Mouse (Mus musculus) small intestine, adult 2 months (tissue): ENCODE measurements around the gene Traf3ip3.

Experiments
- CTCF ChIP-seq: fragments of 200-500 bp; IDR thresholded peaks from 2 replicates; pipeline ENCODE4 v1.5.1; 2012; ENCODE audit warnings: low read depth, mild to moderate bottlenecking, control low read depth, inconsistent platforms, low read length, moderate library complexity, mixed read lengths; ENCODE audit not compliant: insufficient replicate concordance, insufficient read length; ENCODE audit errors: extremely low read depth
- POLR2A ChIP-seq: fragments of 200-500 bp; IDR thresholded peaks from 2 replicates; pipeline ENCODE4 v1.6.1; 2012; ENCODE audit warnings: low read depth, mild to moderate bottlenecking, control low read depth, inconsistent platforms, low read length, moderate library complexity

GRCm38 (mm10) chr1:193156316-193157110 is 45.0 kb downstream of the Traf3ip3 start:
- TF ChIP-seq CTCF, result no peak
- TF ChIP-seq POLR2A, result no peak; the same call in 1 of the 2 replicates
